Mouse (Mus musculus): ENCODE measurements around the gene Gm21173. TPM values are rescaled to one million over a fixed set of nuclear protein-coding genes. Genes with fewer than 3 reads are reported as not detected.
"Not testable (repeated sequence)": the region's sequence is repeated elsewhere in the genome, so short reads cannot be mapped to it uniquely, and the experiment has no call there.

Gm21173 gene
- not detected in 2 replicates for total RNA-seq (2012; rRNA removed)

DNA sequence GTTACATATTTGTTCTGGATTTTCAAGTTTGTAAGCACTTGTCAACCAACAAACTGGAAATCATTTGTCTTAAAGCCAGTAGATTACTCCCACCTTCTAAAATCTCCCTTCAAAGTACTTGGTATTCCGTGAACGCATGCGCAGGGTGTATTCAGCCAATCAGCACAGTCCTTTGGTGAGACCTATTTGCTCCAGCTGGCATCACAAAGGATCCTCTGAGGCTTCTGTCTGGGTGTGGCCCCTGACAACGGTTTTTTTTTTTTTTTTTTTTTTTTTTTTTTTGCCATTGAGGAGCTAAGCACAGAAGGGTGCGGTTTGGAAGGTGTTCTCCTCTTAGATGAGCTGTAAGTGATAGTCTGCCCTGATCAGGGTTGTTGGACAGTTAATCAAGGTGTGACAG, at the start of gene Gm21173:
TSS of gene Gm21173 (plus strand) at position 301 of the 400 bp plus-strand sequence.
- H3K27ac ChIP-seq (ENCODE audit: insufficient read depth, low read depth, low read length, poor library complexity, severe bottlenecking); in situ Hi-C loops (cut with MboI; ENCODE audit: low sequenced_read_pairs in 2 of 2, unreplicated experiment in 2 of 2); DNase-seq (ENCODE audit: low read depth, low spot score): not testable (repeated sequence)

More for the DNA sequence above, at the start of gene Gm21173:
- H3K9ac ChIP-seq (ENCODE audit: insufficient read depth, low read depth, low read length, poor library complexity, severe bottlenecking); H3K9me3 ChIP-seq (ENCODE audit: control insufficient read depth, insufficient read depth, low read depth, low read length); H3K4me1 ChIP-seq (ENCODE audit: control insufficient read depth in 2 of 2, insufficient read depth in 2 of 2, low read length in 2 of 2, poor library complexity in 1 of 2); H3K4me3 ChIP-seq (ENCODE audit: insufficient read depth in 1 of 2, low read depth in 1 of 2, low read length in 2 of 2, poor library complexity in 1 of 2, severe bottlenecking in 1 of 2); H3K36me3 ChIP-seq (ENCODE audit: control insufficient read depth, insufficient read depth, low read length, poor library complexity, severe bottlenecking): not testable (repeated sequence)
